Mouse (Mus musculus) midbrain, postnatal 0 days (tissue): ENCODE measurements around the gene Tspyl1. TPM values are rescaled to one million over a fixed set of nuclear protein-coding genes. Genes with fewer than 3 reads are reported as not detected.

Experiments used
- ATAC-seq: fragments of 200-750 bp; cut with Nextera tagmentation; 2 replicates; pipeline ENCODE4 v1.8.0; 2017; ENCODE audit warnings: moderate number of reproducible peaks, mild to moderate bottlenecking, moderate TSS enrichment, moderate library complexity; ENCODE audit not compliant: low FRiP score
- DNase-seq: peaks from one replicate; pipeline ENCODE4 v3.0.0-alpha.2; 2015; ENCODE audit warnings: low spot score
- H3K27ac ChIP-seq: fragments of 300-500 bp; sonication (generic); 2 replicates; pipeline ENCODE4 v1.5.1; 2014; ENCODE audit warnings: low read depth, mild to moderate bottlenecking, low read length, mixed read lengths
- H3K27me3 ChIP-seq: fragments of 300-500 bp; sonication (generic); 2 replicates; pipeline ENCODE4 v1.6.1; 2014; ENCODE audit warnings: low read length, control low read depth, mixed read lengths; ENCODE audit not compliant: insufficient read depth
- H3K36me3 ChIP-seq: fragments of 300-500 bp; sonication (generic); 2 replicates; pipeline ENCODE4 v1.6.1; 2014; ENCODE audit warnings: low read length, control low read depth, mixed read lengths; ENCODE audit not compliant: insufficient read depth
- H3K4me1 ChIP-seq: fragments of 300-500 bp; sonication (generic); 2 replicates; pipeline ENCODE4 v1.6.1; 2014; ENCODE audit warnings: mild to moderate bottlenecking, control low read depth, antibody characterized with exemption, low read length, mixed read lengths; ENCODE audit not compliant: insufficient read depth
- H3K4me2 ChIP-seq: fragments of 300-500 bp; sonication (generic); 2 replicates; pipeline ENCODE4 v1.6.1; 2014; ENCODE audit warnings: low read depth, mild to moderate bottlenecking, low read length, mixed read lengths; ENCODE audit not compliant: poor library complexity, severe bottlenecking
- H3K4me3 ChIP-seq: fragments of 300-500 bp; sonication (generic); 2 replicates; pipeline ENCODE4 v1.5.1; 2014; ENCODE audit warnings: low read depth, mild to moderate bottlenecking, low read length, moderate library complexity
- H3K9ac ChIP-seq: fragments of 300-500 bp; sonication (generic); replicated peaks from 2 replicates; pipeline ENCODE4 v1.6.1; 2014; ENCODE audit warnings: mild to moderate bottlenecking, low read length, moderate library complexity, mixed read lengths; ENCODE audit not compliant: poor library complexity, severe bottlenecking
- H3K9me3 ChIP-seq: fragments of 300-500 bp; sonication (generic); 2 replicates; pipeline ENCODE4 v1.6.1; 2016; ENCODE audit warnings: low read length, control low read depth
- CTCF ChIP-seq: IDR thresholded peaks from 2 replicates; pipeline ENCODE4 v1.5.1; 2016; ENCODE audit warnings: antibody characterized with exemption, mild to moderate bottlenecking
- WGBS: fragments of 180-500 bp; shearing (Covaris S2); extraction: QIAGEN DNeasy Blood & Tissue Kit; methylation state at CpG from one replicate; pipeline ENCODE4 v1.1.7; 2014; 5-methylcytosine and 5-hydroxymethylcytosine counted together
- polyA plus RNA-seq: library from polyadenylated mRNA; unstranded; fragments of >200 nt; fragmentation: Nextera tagmentation; extraction: Ambion mirVana; gene quantifications from 2 replicates; pipeline ENCODE4 v1.2.1, GENCODE M21; 2015
- total RNA-seq: library from RNA; depleted of rRNA; stranded (reverse); fragments of >200 nt; gene quantifications from 2 replicates; pipeline ENCODE4 v1.2.3, GENCODE M21; 2014

Gene Tspyl1
- total and polyA plus RNA-seq, 2 experiments from 2014 or later = 94.2 to 139 TPM

DNA sequence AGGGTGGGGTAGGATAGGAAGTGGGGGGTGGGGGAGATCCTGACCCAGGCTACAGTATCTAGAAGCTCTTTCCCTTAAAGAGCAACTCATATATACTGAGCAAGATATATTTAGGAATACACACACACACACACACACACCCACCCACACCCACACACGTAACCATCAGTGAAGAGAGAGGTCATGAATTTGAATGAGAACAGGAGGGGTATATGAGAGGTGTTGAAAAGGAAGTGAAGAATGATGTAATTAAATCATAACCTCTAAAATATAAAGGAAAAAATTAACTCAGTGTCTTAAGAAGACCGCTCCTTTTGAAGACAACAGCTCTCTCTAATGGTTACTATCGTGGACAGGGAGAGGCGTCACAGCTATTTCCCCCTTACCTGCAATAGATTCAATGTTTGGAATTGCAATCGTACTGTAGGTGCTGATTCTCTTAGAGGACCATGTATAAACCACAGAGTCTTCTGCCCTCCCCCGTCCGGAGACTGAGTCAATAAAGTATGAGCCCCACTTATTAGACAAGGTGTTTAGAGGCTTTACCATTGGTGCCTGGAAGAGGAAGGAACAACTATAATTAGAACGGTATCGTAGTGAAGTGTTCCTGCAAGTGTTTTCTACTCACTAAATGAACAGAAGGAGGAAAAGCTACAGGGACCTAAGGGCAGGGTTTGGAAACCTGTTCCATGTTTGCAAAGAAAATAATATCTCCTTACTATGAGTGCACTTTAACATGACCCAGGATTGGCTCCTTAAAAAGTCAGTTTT is 28.1 kb downstream of the Tspyl1 start:
- H3K4me1 ChIP-seq = no peaks in the 10 kb centered on the region
- TF ChIP-seq CTCF = no peak
- ATAC-seq = no peak
- no peak for DNase-seq
- H3K9me3 ChIP-seq = no peaks in the 10 kb centered on the region
- H3K4me2 ChIP-seq = no peak overlapping the region
- H3K36me3 ChIP-seq = no peaks in the 10 kb centered on the region; the same call in 1 of the 2 replicates
- no peak overlapping the region for H3K27ac ChIP-seq
- WGBS = 91% methylated on average over 9 of the region's 9 CpGs
- H3K27me3 ChIP-seq = no peaks in the 10 kb centered on the region
- H3K4me3 ChIP-seq = no peak overlapping the region
- H3K9ac ChIP-seq = no peak overlapping the region

DNA sequence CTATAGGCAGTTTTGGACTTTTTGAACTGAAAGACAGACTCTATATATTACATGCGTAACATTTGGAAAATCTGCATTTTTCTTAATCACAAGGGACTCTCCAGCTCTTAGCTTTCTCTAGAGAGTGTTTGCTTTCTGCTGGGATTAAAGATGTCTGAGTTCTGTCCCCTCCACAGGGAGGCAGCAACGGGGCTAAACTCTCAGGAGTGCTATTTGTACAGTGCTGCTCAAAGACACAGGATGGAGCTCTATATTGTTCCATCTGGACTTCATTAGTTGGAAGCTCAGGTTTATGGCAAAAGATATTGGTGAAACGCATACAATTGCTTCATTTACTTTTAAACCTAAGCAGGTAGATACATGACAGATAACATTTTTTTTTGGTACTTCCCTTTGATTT is 30.5 kb downstream of the Tspyl1 start:
- 0 out of 2 replicates have a peak, but pooled peaks have one; percentile 10 for TF ChIP-seq CTCF
- no peak overlapping the region for H3K9ac ChIP-seq

DNA sequence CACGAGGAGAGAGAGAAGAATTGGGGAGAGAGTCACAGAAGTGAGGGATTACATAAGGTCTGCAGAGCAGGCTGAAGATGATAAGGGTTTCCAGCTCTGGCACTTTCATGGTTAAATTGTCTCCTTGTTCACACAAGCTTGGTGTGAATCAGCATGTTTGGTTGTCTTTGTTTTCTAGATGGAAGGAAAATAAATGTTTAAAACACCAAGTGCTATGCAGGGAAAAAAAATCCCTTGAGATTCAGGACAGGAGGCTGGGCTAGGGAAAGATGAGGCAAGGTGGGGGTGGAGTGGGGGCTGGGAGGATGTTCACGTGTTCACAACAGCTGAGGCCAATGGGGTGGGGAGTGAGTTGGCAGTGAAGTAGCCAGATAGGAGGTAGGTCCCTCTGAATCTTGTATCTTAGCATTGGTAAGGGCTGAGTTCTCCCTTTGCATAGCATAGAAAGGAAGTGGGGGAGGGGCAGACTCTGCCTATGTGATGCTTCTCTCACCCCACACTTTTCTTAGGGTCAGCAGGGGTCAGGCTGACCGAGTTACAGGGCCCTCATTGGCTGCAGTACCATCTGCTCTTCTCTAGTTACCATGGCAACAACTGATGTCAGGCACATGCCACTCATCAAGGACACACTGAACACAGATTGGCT is 34.7 kb downstream of the Tspyl1 start:
- peaks cover 10% of the 10 kb centered on the region; the same call in 1 of the 2 replicates for H3K4me1 ChIP-seq
- peak overlapping the region; percentile 45 for H3K4me2 ChIP-seq
- H3K36me3 ChIP-seq = no peaks in the 10 kb centered on the region
- no peaks in the 10 kb centered on the region for H3K27me3 ChIP-seq
- peak overlapping the region; percentile 14; the same call in 1 of the 2 replicates for H3K4me3 ChIP-seq
- no peak for TF ChIP-seq CTCF
- DNase-seq = peak; percentile 92
- WGBS = 0% methylated on average over 3 of the region's 3 CpGs
- no peaks in the 10 kb centered on the region for H3K9me3 ChIP-seq
- H3K9ac ChIP-seq = 0 out of 2 replicates have a peak overlapping the region, but pooled peaks have one; percentile 30
- ATAC-seq = peak; percentile 97
- H3K27ac ChIP-seq = peak overlapping the region; percentile 82

More for the DNA sequence above, 30.5 kb downstream of the Tspyl1 start:
- no peak for ATAC-seq
- no peaks in the 10 kb centered on the region; the same call in 1 of the 2 replicates for H3K36me3 ChIP-seq
- peaks cover 10% of the 10 kb centered on the region; the same call in 1 of the 2 replicates for H3K4me1 ChIP-seq
- 69% methylated on average over 3 of the region's 3 CpGs for WGBS
- no peak for DNase-seq
- H3K27ac ChIP-seq = no peak overlapping the region
- H3K4me2 ChIP-seq = no peak overlapping the region
- H3K27me3 ChIP-seq = no peaks in the 10 kb centered on the region
- no peaks in the 10 kb centered on the region for H3K9me3 ChIP-seq
- no peak overlapping the region for H3K4me3 ChIP-seq

DNA sequence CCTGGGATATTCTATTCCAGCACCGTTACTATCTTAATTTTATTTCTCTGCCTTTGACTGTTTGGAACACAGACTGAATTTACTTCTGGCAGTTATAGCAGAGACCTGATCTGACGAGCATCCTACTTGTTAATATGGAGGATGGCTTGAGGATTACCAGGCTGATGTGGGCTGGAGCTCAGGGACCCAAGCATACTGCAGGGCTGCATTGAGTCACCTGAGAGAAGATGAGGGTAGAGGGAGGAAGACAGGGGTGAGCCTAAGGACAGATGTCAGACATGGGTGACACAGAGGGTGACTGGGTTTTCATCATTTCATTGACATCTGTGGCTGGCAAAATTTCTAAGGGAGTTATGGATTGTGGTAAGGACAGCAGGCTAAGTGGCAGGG is 35.2 kb downstream of the Tspyl1 start:
- H3K27me3 ChIP-seq = no peaks in the 10 kb centered on the region
- 10% methylated on average over 2 of the region's 2 CpGs for WGBS
- H3K9me3 ChIP-seq = no peaks in the 10 kb centered on the region
- no peak for TF ChIP-seq CTCF
- no peaks in the 10 kb centered on the region for H3K36me3 ChIP-seq
- H3K4me1 ChIP-seq = peaks cover 10% of the 10 kb centered on the region; the same call in 1 of the 2 replicates
- H3K9ac ChIP-seq = 0 out of 2 replicates have a peak overlapping the region, but pooled peaks have one; percentile 36
- DNase-seq = no peak
- ATAC-seq = peak; percentile 50; the same call in 1 of the 2 replicates
- no peak overlapping the region for H3K4me3 ChIP-seq
- peak overlapping the region; percentile 82 for H3K27ac ChIP-seq
- H3K4me2 ChIP-seq = peak overlapping the region; percentile 45

DNA sequence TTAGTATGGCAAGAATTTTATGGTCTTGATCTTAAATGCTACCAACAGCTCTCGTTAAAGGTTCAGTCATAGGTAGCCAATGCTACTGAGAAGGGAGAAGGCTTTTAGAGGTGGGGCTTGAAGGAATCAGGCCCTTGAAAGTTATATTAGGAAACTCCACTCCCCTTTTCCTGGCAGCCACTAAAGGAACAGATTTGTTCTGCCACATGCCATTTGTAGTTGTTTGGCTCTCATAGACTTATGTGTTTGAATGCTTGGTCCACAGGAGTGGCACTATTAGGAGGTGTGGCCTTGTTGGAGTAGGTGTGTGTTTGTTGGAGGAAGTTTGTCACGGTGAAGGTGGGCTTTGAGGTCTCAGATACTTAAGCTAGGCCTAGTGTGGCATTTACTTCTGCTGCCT is 38.8 kb downstream of the Tspyl1 start:
- Histone ChIP-seq H3K4me1 (peaks cover 6% of the 10 kb centered on the region; the same call in 1 of the 2 replicates), H3K9ac (no peak overlapping the region), H3K27ac (no peak overlapping the region), H3K36me3 (no peaks in the 10 kb centered on the region), H3K4me2 (no peak overlapping the region), H3K9me3 (no peaks in the 10 kb centered on the region), H3K4me3 (no peak overlapping the region), H3K27me3 (no peaks in the 10 kb centered on the region)
- ATAC-seq = no peak
- no peak for TF ChIP-seq CTCF
- DNase-seq = no peak
- WGBS = 85% methylated on average over 2 of the region's 2 CpGs

DNA sequence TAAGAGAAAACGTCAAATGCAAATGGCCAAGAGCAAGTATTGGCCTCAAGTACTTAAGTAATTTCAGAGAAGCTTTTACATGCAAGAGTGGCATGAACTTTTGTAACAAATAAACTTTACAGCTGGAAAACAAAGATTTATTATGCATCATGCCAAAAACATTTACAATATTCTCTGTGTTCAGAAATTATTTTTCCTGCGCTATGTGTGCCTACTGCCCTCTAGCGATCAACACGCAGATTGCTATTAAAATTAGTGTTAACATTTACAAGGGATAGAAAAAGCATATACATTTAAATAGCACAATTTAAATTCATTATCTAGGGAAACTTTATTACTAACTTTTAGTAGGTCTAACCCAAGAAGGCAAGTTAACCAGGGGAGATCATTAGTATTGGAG is 44.7 kb downstream of the Tspyl1 start:
- 18% methylated on average over 4 of the region's 4 CpGs for WGBS
- Histone ChIP-seq H3K9ac (no peak overlapping the region), H3K27me3 (no peaks in the 10 kb centered on the region), H3K27ac (no peak overlapping the region), H3K9me3 (no peaks in the 10 kb centered on the region), H3K4me1 (no peaks in the 10 kb centered on the region), H3K36me3 (no peaks in the 10 kb centered on the region), H3K4me3 (no peak overlapping the region), H3K4me2 (no peak overlapping the region)
- DNase-seq (peak; percentile 63), ATAC-seq (no peak)
- TF ChIP-seq CTCF = peak; percentile 92
